13 mouse cellular contexts compared by ENCODE assay signal in the genomic region with DNA sequence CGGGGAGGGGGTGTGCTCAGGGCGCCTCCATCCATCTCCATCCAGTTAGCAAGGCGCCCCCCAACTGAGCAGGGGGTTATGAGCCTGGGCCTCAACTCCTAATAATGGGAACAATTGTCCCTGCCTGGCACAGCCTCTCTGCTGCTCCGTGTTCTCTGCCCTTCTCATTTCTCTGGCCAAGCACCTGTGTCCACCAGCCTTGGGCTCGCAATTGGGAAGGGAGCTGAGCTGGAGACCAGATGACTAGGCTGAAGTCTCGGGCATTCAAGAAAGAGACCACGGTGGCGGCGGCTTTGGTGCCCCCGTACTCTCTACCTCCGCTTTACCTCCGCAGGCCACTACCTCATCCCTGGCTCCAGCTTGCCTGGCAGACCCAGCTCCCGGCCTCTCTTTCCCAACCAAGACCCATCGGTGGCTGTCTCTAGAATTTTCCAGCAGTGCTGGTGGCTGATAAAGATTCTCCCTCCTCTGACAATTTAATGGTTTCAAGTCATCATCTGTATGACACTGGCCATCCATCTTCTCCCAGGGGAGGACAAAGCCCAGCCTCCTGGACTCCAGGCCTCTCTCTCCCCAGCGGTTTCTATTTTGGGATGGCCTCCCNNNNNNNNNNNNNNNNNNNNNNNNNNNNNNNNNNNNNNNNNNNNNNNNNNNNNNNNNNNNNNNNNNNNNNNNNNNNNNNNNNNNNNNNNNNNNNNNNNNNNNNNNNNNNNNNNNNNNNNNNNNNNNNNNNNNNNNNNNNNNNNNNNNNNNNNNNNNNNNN. TPM values are rescaled to one million over a fixed set of nuclear protein-coding genes. Genes with fewer than 3 reads are reported as not detected.
DNase-seq lines count a peak whose midpoint lies in the region; ATAC-seq lines count a peak whose summit lies in the region.
"Had no signal": no experiment of that assay in that cellular context is flagged by ENCODE, and none has a peak within 500 bp of the region (broad histone marks: within the 10 kb centered on the region; RNA-seq: fewer than 3 reads in every experiment).

No protein-coding gene starts in this region.

- H3K4me2 ChIP-seq in kidney, embryonic 14.5 days (replicated peaks; ENCODE audit: low read depth, low read length) = no peak overlapping the region
- H3K4me2 ChIP-seq in hindbrain, embryonic 13.5 days = peak overlapping the region; percentile 11
- H3K4me2 ChIP-seq in neural tube, embryonic 12.5 days (replicated peaks) = 0 out of 2 replicates have a peak overlapping the region, but pooled peaks have one; percentile 16
- H3K4me2 ChIP-seq: liver, embryonic 13.5 days had no signal

- peaks cover 97% of the 10 kb centered on the region for H3K27me3 ChIP-seq in kidney, embryonic 14.5 days (ENCODE audit: control insufficient read depth, insufficient read depth, low read length)
- H3K27me3 ChIP-seq in hindbrain, embryonic 13.5 days = peaks cover 98% of the 10 kb centered on the region
- peaks cover 95% of the 10 kb centered on the region for H3K27me3 ChIP-seq in neural tube, embryonic 12.5 days (replicated peaks)

- peaks cover 8% of the 10 kb centered on the region for H3K9me3 ChIP-seq in kidney, embryonic 14.5 days (ENCODE audit: control insufficient read depth, low read length)
- H3K9me3 ChIP-seq in hindbrain, embryonic 13.5 days = no peaks in the 10 kb centered on the region
- H3K9me3 ChIP-seq in neural tube, embryonic 12.5 days = peaks cover 4% of the 10 kb centered on the region; the same call in 1 of the 2 replicates
- H3K9me3 ChIP-seq: liver, embryonic 13.5 days had no signal

- peak overlapping the region; percentile 12; the same call in 1 of the 2 replicates for H3K4me3 ChIP-seq in kidney, embryonic 14.5 days (ENCODE audit: low read length)
- peak overlapping the region; percentile 9; the same call in 1 of the 2 replicates for H3K4me3 ChIP-seq in hindbrain, embryonic 13.5 days
- no peak overlapping the region for H3K4me3 ChIP-seq in neural tube, embryonic 12.5 days
- H3K4me3 ChIP-seq: liver, embryonic 13.5 days had no signal

- 1% methylated on average over 15 of the region's 15 CpGs for WGBS in kidney, embryonic 14.5 days
- 2% methylated on average over 15 of the region's 15 CpGs for WGBS in hindbrain, embryonic 13.5 days
- WGBS in neural tube, embryonic 12.5 days = under 1% methylated on average over 15 of the region's 15 CpGs

- peaks cover 11% of the 10 kb centered on the region; the same call in 1 of the 2 replicates for H3K4me1 ChIP-seq in kidney, embryonic 14.5 days (ENCODE audit: control insufficient read depth, insufficient read depth, low read length)
- H3K4me1 ChIP-seq in hindbrain, embryonic 13.5 days (replicated peaks) = peaks cover 35% of the 10 kb centered on the region
- peaks cover 23% of the 10 kb centered on the region for H3K4me1 ChIP-seq in neural tube, embryonic 12.5 days

- H3K27ac ChIP-seq in kidney, embryonic 14.5 days (ENCODE audit: low read depth, low read length) = no peak overlapping the region
- peak overlapping the region; percentile 69 for H3K27ac ChIP-seq in hindbrain, embryonic 13.5 days
- no peak overlapping the region for H3K27ac ChIP-seq in neural tube, embryonic 12.5 days
- H3K27ac ChIP-seq: liver, embryonic 13.5 days had no signal

- peak; percentile 26; the same call in 1 of the 2 replicates for ATAC-seq in kidney, embryonic 14.5 days (ENCODE audit: low FRiP score, low TSS enrichment)
- ATAC-seq in hindbrain, embryonic 13.5 days (ENCODE audit: low FRiP score) = 0 out of 2 replicates have a peak, but pooled peaks have one; percentile 37
- no peak; the same call in 1 of the 2 replicates for ATAC-seq in neural tube, embryonic 12.5 days (ENCODE audit: low FRiP score, low read depth)
- ATAC-seq in cerebellum, adult (ENCODE audit: insufficient number of reproducible peaks, low FRiP score, low TSS enrichment) = no peak
- ATAC-seq: inflammation-experienced regulatory T-cells, adult 6 months had no signal

- DNase-seq in kidney, adult 8-10 months = no peak
- peak; percentile 39 for DNase-seq in embryo, embryonic 9.5 days (ENCODE audit: extremely low spot score)
- no peak for DNase-seq in lung, postnatal 14 days
- DNase-seq: adrenal gland, adult 8-10 months; cerebellum, postnatal 25 days; heart, adult 18-20 months; liver, embryonic 13.5 days; lung, postnatal 36 days had no signal

- H3K9ac ChIP-seq in kidney, embryonic 14.5 days (ENCODE audit: low read depth, low read length) = no peak overlapping the region
- H3K9ac ChIP-seq in hindbrain, embryonic 13.5 days = peak overlapping the region; percentile 51; the same call in 1 of the 2 replicates
- no peak overlapping the region for H3K9ac ChIP-seq in neural tube, embryonic 12.5 days
- H3K9ac ChIP-seq: liver, embryonic 13.5 days had no signal

- no peaks in the 10 kb centered on the region for H3K36me3 ChIP-seq in kidney, embryonic 14.5 days (ENCODE audit: control insufficient read depth, insufficient read depth, low read length)
- H3K36me3 ChIP-seq in hindbrain, embryonic 13.5 days = no peaks in the 10 kb centered on the region
- H3K36me3 ChIP-seq in neural tube, embryonic 12.5 days = no peaks in the 10 kb centered on the region
- H3K36me3 ChIP-seq: liver, embryonic 13.5 days had no signal

RNA-seq across cellular contexts. Expression of gene Tmem33, which starts 32.5 kb away (rescaled TPM):
- polyA plus RNA-seq in kidney, embryonic 14.5 days (2014; fragmentation: Nextera tagmentation; extraction: Ambion mirVana) = 90.9 and 109 TPM in 2 replicates
- polyA plus RNA-seq in hindbrain, embryonic 13.5 days (2015; fragmentation: Nextera tagmentation; extraction: Ambion mirVana) = 89.8 and 93.8 TPM in 2 replicates
- 94.6 and 99.4 TPM in 2 replicates for polyA plus RNA-seq in neural tube, embryonic 12.5 days (2016; fragmentation: Nextera tagmentation; extraction: Ambion mirVana)

Comparison
In these comparisons a context has a peak if more than half of its experiments do, and no peak if none do; other contexts are left out.
1. ATAC-seq: peak in kidney, embryonic 14.5 days (single experiment) and hindbrain, embryonic 13.5 days (single experiment); none in neural tube, embryonic 12.5 days (single experiment) and cerebellum, adult (single experiment).